Mouse (Mus musculus) CH12.LX (cell line): ENCODE data around the gene Rab4b. TPM values are rescaled to one million over a fixed set of nuclear protein-coding genes. Genes with fewer than 3 reads are reported as not detected.

Source experiments
- DNase-seq: peaks from one replicate; pipeline ENCODE4 v3.0.0-alpha.2; 2013; ENCODE audit errors: extremely low read depth
- H3K27ac ChIP-seq: 2 replicates; pipeline ENCODE4 v1.5.1; 2012; ENCODE audit warnings: low read depth, mild to moderate bottlenecking, control low read depth, moderate library complexity; ENCODE audit not compliant: insufficient read depth
- H3K27me3 ChIP-seq: replicated peaks from 2 replicates; pipeline ENCODE3; 2012; ENCODE audit warnings: inconsistent platforms
- H3K36me3 ChIP-seq, 2 experiments: replicated peaks in 1 of 2; 2 replicates each; pipeline versions ENCODE3 to v1.6.1; 2012; ENCODE audit warnings: inconsistent platforms in 1 of 2, low read length in 1 of 2, mild to moderate bottlenecking in 1 of 2, mixed read lengths in 1 of 2, moderate library complexity in 1 of 2; ENCODE audit not compliant: control insufficient read depth in 1 of 2, insufficient read depth in 1 of 2
- H3K4me1 ChIP-seq, 2 experiments: 2 replicates each; pipeline ENCODE4 v1.6.1; 2012; ENCODE audit warnings: inconsistent platforms in 1 of 2, moderate library complexity in 1 of 2; ENCODE audit not compliant: insufficient read depth in 2 of 2, control insufficient read depth in 1 of 2
- H3K4me2 ChIP-seq: 2 replicates; pipeline ENCODE4 v1.6.1; 2012; ENCODE audit warnings: low read depth, mild to moderate bottlenecking, control low read depth; ENCODE audit not compliant: poor library complexity, insufficient read depth, severe bottlenecking
- H3K4me3 ChIP-seq, 3 experiments: fragments of 150-350 bp in 1 of 3; sonication (generic) in 1 of 3; replicated peaks in 1 of 3; 2 replicates each; pipeline versions ENCODE3 to v1.5.1; 2011 to 2012; ENCODE audit warnings: low read depth in 2 of 3, low read length in 2 of 3, mild to moderate bottlenecking in 2 of 3, moderate library complexity in 2 of 3, control low read depth in 1 of 3, improper control_type of control experiment in 1 of 3, inconsistent platforms in 1 of 3, mixed read lengths in 1 of 3; ENCODE audit not compliant: poor library complexity in 1 of 3
- H3K79me2 ChIP-seq: replicated peaks from 2 replicates; pipeline ENCODE4 v1.6.1; 2012; ENCODE audit warnings: mild to moderate bottlenecking, moderate library complexity; ENCODE audit not compliant: control insufficient read depth, poor library complexity, insufficient read depth, severe bottlenecking; ENCODE audit errors: extremely low read depth
- H3K9ac ChIP-seq: 2 replicates; pipeline ENCODE4 v1.6.1; 2012; ENCODE audit warnings: low read depth, mild to moderate bottlenecking, control low read depth, moderate library complexity; ENCODE audit not compliant: insufficient read depth
- H3K9me3 ChIP-seq: replicated peaks from 2 replicates; pipeline ENCODE3; 2012; ENCODE audit warnings: low read length, inconsistent platforms, mixed read lengths
- BHLHE40 ChIP-seq: IDR thresholded peaks from 2 replicates; pipeline ENCODE4 v1.6.1; 2011; ENCODE audit warnings: mild to moderate bottlenecking, low read depth, low read length, improper control_type of control experiment
- CHD2 ChIP-seq: IDR thresholded peaks from 2 replicates; pipeline ENCODE4 v1.6.1; 2011; ENCODE audit warnings: low read length, improper control_type of control experiment
- CTCF ChIP-seq, 2 experiments: IDR thresholded peaks in 1 of 2; conservative IDR thresholded peaks in 1 of 2; 2 replicates each; pipeline ENCODE4 v1.5.1; 2011 to 2012; ENCODE audit warnings: low read depth in 2 of 2, low read length in 2 of 2, improper control_type of control experiment in 1 of 2, inconsistent platforms in 1 of 2, mild to moderate bottlenecking in 1 of 2, moderate library complexity in 1 of 2
- E2F4 ChIP-seq: IDR thresholded peaks from 2 replicates; pipeline ENCODE4 v1.6.1; 2011; ENCODE audit warnings: low read depth, low read length, improper control_type of control experiment; ENCODE audit not compliant: insufficient replicate concordance
- ELF1 ChIP-seq: IDR thresholded peaks from 2 replicates; pipeline ENCODE4 v1.6.1; 2014; ENCODE audit warnings: low read depth, mild to moderate bottlenecking, inconsistent platforms, low read length, improper control_type of control experiment
- EP300 ChIP-seq: IDR thresholded peaks from 2 replicates; pipeline ENCODE4 v1.6.1; 2011; ENCODE audit warnings: low read length, improper control_type of control experiment
- ETS1 ChIP-seq: conservative IDR thresholded peaks from 2 replicates; pipeline ENCODE4 v1.6.1; 2012; ENCODE audit warnings: low read depth, mild to moderate bottlenecking, inconsistent platforms, low read length, improper control_type of control experiment, moderate library complexity
- IRF4 ChIP-seq: IDR thresholded peaks from 2 replicates; pipeline ENCODE4 v1.6.1; 2014; ENCODE audit warnings: low read depth, mild to moderate bottlenecking, inconsistent platforms, low read length, improper control_type of control experiment
- KAT2A ChIP-seq: IDR thresholded peaks from 2 replicates; pipeline ENCODE4 v1.6.1; 2012; ENCODE audit warnings: low read length, improper control_type of control experiment, inconsistent platforms; ENCODE audit not compliant: insufficient replicate concordance
- MAX ChIP-seq: IDR thresholded peaks from 2 replicates; pipeline ENCODE4 v1.6.1; 2011; ENCODE audit warnings: low read length, improper control_type of control experiment
- MAZ ChIP-seq: IDR thresholded peaks from 2 replicates; pipeline ENCODE4 v1.6.1; 2012; ENCODE audit warnings: low read depth, mild to moderate bottlenecking, inconsistent platforms, low read length, improper control_type of control experiment, moderate library complexity
- MEF2A ChIP-seq: IDR thresholded peaks from 2 replicates; pipeline ENCODE4 v1.6.1; 2014; ENCODE audit warnings: low read depth, mild to moderate bottlenecking, inconsistent platforms, low read length, improper control_type of control experiment, borderline replicate concordance
- MXI1 ChIP-seq: IDR thresholded peaks from 2 replicates; pipeline ENCODE4 v1.6.1; 2011; ENCODE audit warnings: mild to moderate bottlenecking, low read depth, low read length, improper control_type of control experiment
- MYC ChIP-seq: IDR thresholded peaks from 2 replicates; pipeline ENCODE4 v1.6.1; 2011; ENCODE audit warnings: low read depth, mild to moderate bottlenecking, improper control_type of control experiment, low read length
- NRF1 ChIP-seq: IDR thresholded peaks from 2 replicates; pipeline ENCODE4 v1.6.1; 2014; ENCODE audit warnings: low read depth, mild to moderate bottlenecking, inconsistent platforms, low read length, improper control_type of control experiment, moderate library complexity
- PAX5 ChIP-seq: IDR thresholded peaks from 2 replicates; pipeline ENCODE4 v1.6.1; 2012; ENCODE audit warnings: low read length, inconsistent platforms, mixed read lengths
- POLR2A ChIP-seq: IDR thresholded peaks from 2 replicates; pipeline ENCODE4 v1.6.1; 2011; ENCODE audit warnings: low read depth, mild to moderate bottlenecking, improper control_type of control experiment, low read length
- TBP ChIP-seq: conservative IDR thresholded peaks from 2 replicates; pipeline ENCODE4 v1.6.1; 2011; ENCODE audit warnings: low read depth, low read length, improper control_type of control experiment
- TCF12 ChIP-seq: IDR thresholded peaks from 2 replicates; pipeline ENCODE4 v1.6.1; 2014; ENCODE audit warnings: low read depth, mild to moderate bottlenecking, inconsistent platforms, low read length, improper control_type of control experiment
- ZMIZ1 ChIP-seq: IDR thresholded peaks from 2 replicates; pipeline ENCODE4 v1.6.1; 2012; ENCODE audit warnings: low read depth, mild to moderate bottlenecking, inconsistent platforms, low read length, improper control_type of control experiment
- dilution Hi-C: fragments of 300-500 bp; cut with MboI; formaldehyde crosslinking; loops from 2 replicates; pipeline ENCODE4 v1.14.3; 2020; ENCODE audit warnings: low sequenced_read_pairs; ENCODE audit not compliant: extremely low pct_unique_long_range_greater_than_20kb, extremely low pct_ligation_motif_present
- in situ Hi-C: fragments of 300-500 bp; cut with MboI; formaldehyde crosslinking; loops from 3 replicates; pipeline ENCODE4 v1.14.3; 2019; ENCODE audit warnings: low sequenced_read_pairs, low pct_ligation_motif_present, low pct_unique_long_range_greater_than_20kb, mixed read lengths
- polyA plus RNA-seq: library from polyadenylated mRNA; unstranded; fragments of >175 nt; gene quantifications from 2 replicates; pipeline ENCODE4 v1.2.1, GENCODE M21; 2012; ENCODE audit warnings: low read depth; ENCODE audit not compliant: insufficient read length
- total RNA-seq, 2 experiments: library from RNA; depleted of rRNA; stranded (reverse); fragments of 300-350 nt in 1 of 2; fragments of >200 nt in 1 of 2; gene quantifications; 2 replicates each; pipeline ENCODE4 v1.2.3; 2012 to 2014

Gene Rab4b
- total RNA-seq (2012; rRNA removed) (31.2 and 39.4 TPM in 2 replicates), total RNA-seq (2014; rRNA removed) (22.6 and 26.2 TPM in 2 replicates), polyA plus RNA-seq (69.6 and 85.5 TPM in 2 replicates)

DNA sequence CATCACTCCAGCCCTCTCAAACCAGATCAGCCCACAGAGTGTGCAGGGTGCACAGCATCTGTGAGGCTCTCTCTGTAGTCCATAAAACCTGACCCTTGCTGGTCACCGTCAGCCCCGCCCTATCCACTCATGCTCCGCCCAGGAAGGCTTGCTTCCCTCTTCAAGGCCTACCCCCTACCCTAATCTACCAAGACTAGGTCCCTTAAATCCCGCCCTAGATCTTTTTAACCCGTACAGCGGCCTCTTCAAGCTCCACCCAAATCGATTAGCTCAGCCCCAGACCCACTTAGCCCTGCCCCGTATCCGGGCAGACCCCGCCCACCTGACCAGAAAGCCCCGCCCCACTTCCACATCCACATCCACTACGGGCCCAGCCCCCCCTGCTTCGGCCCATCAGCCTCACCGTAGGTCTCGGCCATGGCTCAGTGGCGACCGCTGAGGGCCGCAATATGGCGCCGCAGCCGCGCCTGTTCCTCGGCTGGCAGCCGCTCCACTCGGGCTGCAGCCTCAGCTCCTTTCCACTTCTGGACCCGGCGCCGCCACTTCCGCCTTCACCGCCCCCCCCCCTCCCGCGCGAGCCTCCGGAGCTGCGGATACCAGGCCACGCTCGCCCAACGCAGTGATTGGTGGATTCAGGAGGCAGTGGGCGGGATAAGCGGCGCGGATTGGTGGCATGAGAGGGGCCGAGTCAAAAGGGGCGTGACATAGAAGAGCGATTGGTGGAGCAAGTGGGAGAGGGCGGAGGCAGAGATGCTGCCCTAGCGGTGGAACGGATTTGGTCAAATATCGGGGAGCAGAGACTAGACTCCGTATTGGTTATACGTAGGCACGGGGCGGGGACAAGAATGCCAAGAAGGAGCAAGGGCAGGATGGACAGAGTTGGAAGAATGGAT lies at the start of gene Rab4b:
Rab4b (minus strand) TSS at position 573 of the 893 bp plus-strand sequence.
- peaks cover 23 to 47% of the 10 kb centered on the region in 2 experiments for H3K36me3 ChIP-seq
- H3K4me1 ChIP-seq = peaks cover 3 to 51% of the 10 kb centered on the region in 2 experiments; a peak in 3 of 4 replicates
- no peaks in the 10 kb centered on the region for H3K27me3 ChIP-seq
- in situ Hi-C loops (no loop called here), dilution Hi-C loops (no loop called here)
- peak within 1 kb of the TSS; percentile 90 for H3K27ac ChIP-seq
- H3K4me3 ChIP-seq = peak within 1 kb of the TSS; percentile 67 to 71 (median 68)
- H3K79me2 ChIP-seq = peaks cover 7% of the 10 kb centered on the region
- no peaks in the 10 kb centered on the region for H3K9me3 ChIP-seq
- H3K9ac ChIP-seq = peak within 1 kb of the TSS; percentile 94
- H3K4me2 ChIP-seq = peak within 1 kb of the TSS; percentile 97
- peak; percentile 99 for DNase-seq
- TF ChIP-seq MAX (0 out of 2 replicates have a peak, but pooled peaks have one; percentile 5), MAZ (peak; percentile 76), MEF2A (no peak; the same call in 1 of the 2 replicates), POLR2A (peak; percentile 58), BHLHE40 (peak; percentile 12; the same call in 1 of the 2 replicates), EP300 (no peak), TBP (peak; percentile 60; the same call in 1 of the 2 replicates), NRF1 (no peak; the same call in 1 of the 2 replicates), TCF12 (peak; percentile 14; the same call in 1 of the 2 replicates), CHD2 (peak; percentile 94), ELF1 (peak; percentile 96), ETS1 (no peak), KAT2A (no peak), MXI1 (peak; percentile 38; the same call in 1 of the 2 replicates), PAX5 (no peak), CTCF (conservative IDR thresholded peaks at IDR 0.05 in 1 of 2, IDR thresholded peaks at IDR 0.05 in 1 of 2; ENCODE audit: low read depth in 2 of 2, low read length in 2 of 2) (0 out of 4 replicates have a peak, but pooled peaks of 1 of the 2 experiments have one; percentile 14), ZMIZ1 (peak; percentile 59; the same call in 1 of the 2 replicates), E2F4 (0 out of 2 replicates have a peak, but pooled peaks have one; percentile 50), IRF4 (peak; percentile 28; the same call in 1 of the 2 replicates), MYC (no peak)
